8 mouse cellular contexts compared by ENCODE assay signal in genomic region chr7:44971142-44971541, GRCm38 (mm10). TPM values are rescaled to one million over a fixed set of nuclear protein-coding genes. Genes with fewer than 3 reads are reported as not detected.
DNase-seq lines count a peak whose midpoint lies in the region; ATAC-seq and TF ChIP-seq lines count a peak whose summit lies in the region.

No protein-coding gene starts in this region.

- peaks cover 7% of the 10 kb centered on the region; the same call in 1 of the 2 replicates for H3K36me3 ChIP-seq in kidney, embryonic 16.5 days (ENCODE audit: insufficient read depth, low read length)
- H3K36me3 ChIP-seq in forebrain, embryonic 10.5 days (replicated peaks), result peaks cover 25% of the 10 kb centered on the region
- peaks cover 4% of the 10 kb centered on the region; the same call in 1 of the 2 replicates for H3K36me3 ChIP-seq in intestine, embryonic 16.5 days (ENCODE audit: control insufficient read depth, insufficient read depth, low read length)
- peaks cover 8% of the 10 kb centered on the region for H3K36me3 ChIP-seq in midbrain, postnatal 0 days (ENCODE audit: insufficient read depth, low read length)

- TF ChIP-seq CTCF in midbrain, postnatal 0 days (IDR thresholded peaks at IDR 0.05), result no peak

- no peak overlapping the region for H3K27ac ChIP-seq in kidney, embryonic 16.5 days (ENCODE audit: low read length)
- H3K27ac ChIP-seq in forebrain, embryonic 10.5 days, result peak overlapping the region; percentile 89
- H3K27ac ChIP-seq in intestine, embryonic 16.5 days (ENCODE audit: low read length), result peak overlapping the region; percentile 87; the same call in 1 of the 2 replicates
- peak overlapping the region; percentile 77 for H3K27ac ChIP-seq in midbrain, postnatal 0 days (ENCODE audit: low read depth, low read length)

- no peaks in the 10 kb centered on the region for H3K9me3 ChIP-seq in kidney, embryonic 16.5 days (ENCODE audit: low read length)
- no peaks in the 10 kb centered on the region for H3K9me3 ChIP-seq in forebrain, embryonic 10.5 days
- H3K9me3 ChIP-seq in intestine, embryonic 16.5 days (ENCODE audit: control insufficient read depth, low read length), result no peaks in the 10 kb centered on the region
- H3K9me3 ChIP-seq in midbrain, postnatal 0 days (ENCODE audit: low read length), result no peaks in the 10 kb centered on the region

- peaks cover 24% of the 10 kb centered on the region for H3K4me1 ChIP-seq in kidney, embryonic 16.5 days (ENCODE audit: insufficient read depth, low read length)
- peaks cover 53% of the 10 kb centered on the region for H3K4me1 ChIP-seq in forebrain, embryonic 10.5 days
- peaks cover 22% of the 10 kb centered on the region for H3K4me1 ChIP-seq in intestine, embryonic 16.5 days (ENCODE audit: control insufficient read depth, insufficient read depth, low read length)
- peaks cover 25% of the 10 kb centered on the region; the same call in 1 of the 2 replicates for H3K4me1 ChIP-seq in midbrain, postnatal 0 days (ENCODE audit: insufficient read depth, low read length)

- H3K9ac ChIP-seq in kidney, embryonic 16.5 days (replicated peaks; ENCODE audit: low read length), result peak overlapping the region; percentile 73; the same call in 1 of the 2 replicates
- H3K9ac ChIP-seq in intestine, embryonic 16.5 days (ENCODE audit: low read depth, low read length), result peak overlapping the region; percentile 75; the same call in 1 of the 2 replicates
- H3K9ac ChIP-seq in midbrain, postnatal 0 days (replicated peaks; ENCODE audit: low read length, poor library complexity, severe bottlenecking), result peak overlapping the region; percentile 59

- peak overlapping the region; percentile 71 for H3K4me3 ChIP-seq in kidney, embryonic 16.5 days (ENCODE audit: low read length)
- peak overlapping the region; percentile 68 for H3K4me3 ChIP-seq in forebrain, embryonic 10.5 days
- H3K4me3 ChIP-seq in intestine, embryonic 16.5 days (ENCODE audit: low read length), result peak overlapping the region; percentile 64
- H3K4me3 ChIP-seq in midbrain, postnatal 0 days (ENCODE audit: low read depth, low read length), result peak overlapping the region; percentile 42

- no peak for DNase-seq in kidney, adult 11 months
- DNase-seq in forebrain, embryonic 10.5 days (ENCODE audit: extremely low spot score, low spot score), result no peak
- DNase-seq in midbrain, postnatal 0 days (ENCODE audit: low spot score), result no peak
- DNase-seq in natural killer cell, adult 2 months (ENCODE audit: low spot score in 2 of 2), result no peak
- DNase-seq in frontal cortex, postnatal 10 days (ENCODE audit: low spot score in 2 of 2), result no peak
- no peak for DNase-seq in left cerebral cortex, adult 8-10 months (ENCODE audit: low spot score in 2 of 2)

- H3K4me2 ChIP-seq in kidney, embryonic 16.5 days (replicated peaks; ENCODE audit: low read depth, low read length), result peak overlapping the region; percentile 84
- H3K4me2 ChIP-seq in intestine, embryonic 16.5 days (ENCODE audit: low read depth, low read length), result peak overlapping the region; percentile 95
- peak overlapping the region; percentile 69 for H3K4me2 ChIP-seq in midbrain, postnatal 0 days (ENCODE audit: low read depth, low read length, poor library complexity, severe bottlenecking)

- WGBS in kidney, embryonic 16.5 days, result 70% methylated on average over 7 of the region's 7 CpGs
- WGBS in forebrain, embryonic 10.5 days, result 82% methylated on average over 7 of the region's 7 CpGs
- 59% methylated on average over 7 of the region's 7 CpGs for WGBS in intestine, embryonic 16.5 days
- 66% methylated on average over 7 of the region's 7 CpGs for WGBS in midbrain, postnatal 0 days

- ATAC-seq in kidney, embryonic 16.5 days (ENCODE audit: low FRiP score, low TSS enrichment), result no peak
- no peak for ATAC-seq in intestine, embryonic 16.5 days
- ATAC-seq in midbrain, postnatal 0 days (ENCODE audit: low FRiP score), result no peak

- no peaks in the 10 kb centered on the region for H3K27me3 ChIP-seq in kidney, embryonic 16.5 days (ENCODE audit: insufficient read depth, low read length)
- no peaks in the 10 kb centered on the region for H3K27me3 ChIP-seq in forebrain, embryonic 10.5 days (ENCODE audit: poor library complexity, severe bottlenecking)
- H3K27me3 ChIP-seq in intestine, embryonic 16.5 days (replicated peaks; ENCODE audit: control insufficient read depth, insufficient read depth, low read length), result no peaks in the 10 kb centered on the region
- H3K27me3 ChIP-seq in midbrain, postnatal 0 days (ENCODE audit: insufficient read depth, low read length), result no peaks in the 10 kb centered on the region

RNA-seq across cellular contexts. Expression of gene Cpt1c, which starts 3.5 kb away (rescaled TPM):
- 22.4 and 23.8 TPM in 2 replicates for polyA plus RNA-seq in kidney, embryonic 16.5 days (2015; fragmentation: Nextera tagmentation; extraction: Ambion mirVana)
- 19.4 and 20.8 TPM in 2 replicates for polyA plus RNA-seq in forebrain, embryonic 10.5 days (2016; fragmentation: Nextera tagmentation; extraction: Ambion mirVana)
- 14.0 and 14.2 TPM in 2 replicates for polyA plus RNA-seq in intestine, embryonic 16.5 days (2015; fragmentation: Nextera tagmentation; extraction: Ambion mirVana)
- 88.1 and 90.1 TPM in 2 replicates for total RNA-seq in midbrain, postnatal 0 days (2014; rRNA removed)
- polyA plus RNA-seq in midbrain, postnatal 0 days (2015; fragmentation: Nextera tagmentation; extraction: Ambion mirVana), result 54.0 and 56.9 TPM in 2 replicates
- total RNA-seq in left cerebral cortex, adult 8-10 months (2022), result 100 to 1,000 TPM in 1 of 4 experiments, 10 to 100 TPM in 3; 95.5 to 101 (median 98.3) TPM

RNA-seq across cellular contexts. Expression of gene Prmt1, which starts 15.2 kb away (rescaled TPM):
- 681 and 701 TPM in 2 replicates for polyA plus RNA-seq in kidney, embryonic 16.5 days (2015; fragmentation: Nextera tagmentation; extraction: Ambion mirVana)
- 909 and 984 TPM in 2 replicates for polyA plus RNA-seq in forebrain, embryonic 10.5 days (2016; fragmentation: Nextera tagmentation; extraction: Ambion mirVana)
- 363 and 439 TPM in 2 replicates for polyA plus RNA-seq in intestine, embryonic 16.5 days (2015; fragmentation: Nextera tagmentation; extraction: Ambion mirVana)
- 218 and 285 TPM in 2 replicates for total RNA-seq in midbrain, postnatal 0 days (2014; rRNA removed)
- 580 and 583 TPM in 2 replicates for polyA plus RNA-seq in midbrain, postnatal 0 days (2015; fragmentation: Nextera tagmentation; extraction: Ambion mirVana)
- 100 to 1,000 TPM; 153 to 178 (median 175) TPM for total RNA-seq in left cerebral cortex, adult 8-10 months (2022)

RNA-seq across cellular contexts. Expression of gene Irf3, which starts 26.3 kb away (rescaled TPM):
- polyA plus RNA-seq in kidney, embryonic 16.5 days (2015; fragmentation: Nextera tagmentation; extraction: Ambion mirVana), result 109 TPM in 2 replicates
- polyA plus RNA-seq in forebrain, embryonic 10.5 days (2016; fragmentation: Nextera tagmentation; extraction: Ambion mirVana), result 70.5 and 76.0 TPM in 2 replicates
- 96.1 and 115 TPM in 2 replicates for polyA plus RNA-seq in intestine, embryonic 16.5 days (2015; fragmentation: Nextera tagmentation; extraction: Ambion mirVana)
- 37.2 and 40.6 TPM in 2 replicates for total RNA-seq in midbrain, postnatal 0 days (2014; rRNA removed)
- 25.6 and 25.9 TPM in 2 replicates for polyA plus RNA-seq in midbrain, postnatal 0 days (2015; fragmentation: Nextera tagmentation; extraction: Ambion mirVana)
- 10 to 100 TPM; 23.6 to 42.1 (median 32.8) TPM for total RNA-seq in left cerebral cortex, adult 8-10 months (2022)

RNA-seq across cellular contexts. Expression of gene Bcl2l12, which starts 27.4 kb away (rescaled TPM):
- 56.1 and 61.9 TPM in 2 replicates for polyA plus RNA-seq in kidney, embryonic 16.5 days (2015; fragmentation: Nextera tagmentation; extraction: Ambion mirVana)
- 80.7 and 83.9 TPM in 2 replicates for polyA plus RNA-seq in forebrain, embryonic 10.5 days (2016; fragmentation: Nextera tagmentation; extraction: Ambion mirVana)
- polyA plus RNA-seq in intestine, embryonic 16.5 days (2015; fragmentation: Nextera tagmentation; extraction: Ambion mirVana), result 33.0 and 36.9 TPM in 2 replicates
- total RNA-seq in midbrain, postnatal 0 days (2014; rRNA removed), result 7.8 and 11.4 TPM in 2 replicates
- polyA plus RNA-seq in midbrain, postnatal 0 days (2015; fragmentation: Nextera tagmentation; extraction: Ambion mirVana), result 5.9 and 8.4 TPM in 2 replicates
- 1 to 10 TPM; 2.3 to 5.1 (median 2.8) TPM for total RNA-seq in left cerebral cortex, adult 8-10 months (2022)

RNA-seq across cellular contexts. Expression of gene Tsks, which starts 28.1 kb away (rescaled TPM):
- polyA plus RNA-seq in kidney, embryonic 16.5 days (2015; fragmentation: Nextera tagmentation; extraction: Ambion mirVana), result 0.10 and 0.24 TPM in 2 replicates
- 0.47 TPM in 1 of 2 replicates, not detected in the other for polyA plus RNA-seq in forebrain, embryonic 10.5 days (2016; fragmentation: Nextera tagmentation; extraction: Ambion mirVana)
- polyA plus RNA-seq in intestine, embryonic 16.5 days (2015; fragmentation: Nextera tagmentation; extraction: Ambion mirVana), result 0.28 TPM in 1 of 2 replicates, not detected in the other
- total RNA-seq in midbrain, postnatal 0 days (2014; rRNA removed), result not detected in 2 replicates
- polyA plus RNA-seq in midbrain, postnatal 0 days (2015; fragmentation: Nextera tagmentation; extraction: Ambion mirVana), result 0.12 and 0.17 TPM in 2 replicates
- total RNA-seq in left cerebral cortex, adult 8-10 months (2022), result 1 to 10 TPM; 2.0 to 2.5 (median 2.2) TPM
